Mouse (Mus musculus) hindbrain, embryonic 10.5 days (tissue): ENCODE data around the gene Rgs6. TPM values are rescaled to one million over a fixed set of nuclear protein-coding genes. Genes with fewer than 3 reads are reported as not detected.

Source experiments
- DNase-seq: peaks from one replicate; pipeline ENCODE4 v3.0.0-alpha.2; 2017; ENCODE audit warnings: low spot score
- H3K27ac ChIP-seq: fragments of 300-500 bp; sonication (generic); 2 replicates; pipeline ENCODE4 v1.5.1; 2016; ENCODE audit warnings: mild to moderate bottlenecking, moderate library complexity
- H3K27me3 ChIP-seq: fragments of 300-500 bp; sonication (generic); 2 replicates; pipeline ENCODE4 v1.6.1; 2016; ENCODE audit warnings: mild to moderate bottlenecking; ENCODE audit not compliant: poor library complexity, insufficient read depth, severe bottlenecking
- H3K36me3 ChIP-seq: fragments of 300-500 bp; sonication (generic); 2 replicates; pipeline ENCODE4 v1.6.1; 2016; ENCODE audit warnings: mild to moderate bottlenecking, moderate library complexity
- H3K4me1 ChIP-seq: fragments of 300-500 bp; sonication (generic); replicated peaks from 2 replicates; pipeline ENCODE4 v1.6.1; 2016; ENCODE audit warnings: mild to moderate bottlenecking
- H3K4me3 ChIP-seq: fragments of 300-500 bp; sonication (generic); 2 replicates; pipeline ENCODE4 v1.5.1; 2016; ENCODE audit warnings: mild to moderate bottlenecking, moderate library complexity
- H3K9me3 ChIP-seq: fragments of 300-500 bp; sonication (generic); 2 replicates; pipeline ENCODE4 v1.6.1; 2016; ENCODE audit warnings: mild to moderate bottlenecking, moderate library complexity
- WGBS: fragments of 180-500 bp; shearing (Covaris S2); methylation state at CpG from one replicate; pipeline ENCODE4 v1.1.7; 2016; 5-methylcytosine and 5-hydroxymethylcytosine counted together
- polyA plus RNA-seq: library from polyadenylated mRNA; unstranded; fragments of >200 nt; fragmentation: Nextera tagmentation; extraction: Ambion mirVana; gene quantifications from 2 replicates; pipeline ENCODE4 v1.2.1, GENCODE M21; 2016

Gene Rgs6
- polyA plus RNA-seq, 1 experiment from 2014 or later, result 0.31 TPM

GRCm38 (mm10) chr12:82973771-82974170 is 385.7 kb downstream of the Rgs6 start:
- no peaks in the 10 kb centered on the region for H3K9me3 ChIP-seq
- H3K4me3 ChIP-seq, result no peak overlapping the region
- H3K36me3 ChIP-seq, result no peaks in the 10 kb centered on the region
- no peak overlapping the region for H3K27ac ChIP-seq
- no peaks in the 10 kb centered on the region for H3K27me3 ChIP-seq
- WGBS, result 92% methylated on average over 3 of the region's 3 CpGs
- DNase-seq, result no peak
- H3K4me1 ChIP-seq, result 0 out of 2 replicates have a peak, but pooled peaks cover 5% of the 10 kb centered on the region

GRCm38 (mm10) chr12:82978275-82978674 is 390.2 kb downstream of the Rgs6 start:
- H3K4me3 ChIP-seq, result no peak overlapping the region
- DNase-seq, result no peak
- no peaks in the 10 kb centered on the region for H3K27me3 ChIP-seq
- WGBS, result 86% methylated on average over 3 of the region's 3 CpGs
- no peaks in the 10 kb centered on the region for H3K9me3 ChIP-seq
- H3K4me1 ChIP-seq, result no peaks in the 10 kb centered on the region
- H3K27ac ChIP-seq, result no peak overlapping the region
- no peaks in the 10 kb centered on the region for H3K36me3 ChIP-seq

DNA sequence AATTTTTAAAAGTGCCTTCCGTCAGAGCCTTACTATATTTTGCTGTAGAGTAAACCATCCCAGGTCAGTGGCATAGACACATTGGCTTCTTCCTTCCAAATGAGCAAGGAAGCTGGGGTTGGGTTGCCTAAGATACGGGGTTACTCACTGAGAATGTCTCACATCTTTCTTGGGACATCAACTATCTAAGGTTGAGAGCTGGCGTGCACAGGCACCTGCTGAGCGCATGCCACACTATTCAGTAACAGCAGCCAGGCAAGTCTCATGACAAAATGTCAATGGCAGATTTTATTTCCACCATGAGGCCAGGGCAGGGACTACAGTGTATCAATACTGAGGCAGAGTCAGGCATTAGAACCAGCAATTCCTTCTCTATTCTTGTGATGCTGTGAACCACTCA is 394.6 kb downstream of the Rgs6 start:
- no peak for DNase-seq
- Histone ChIP-seq H3K4me3 (no peak overlapping the region), H3K9me3 (no peaks in the 10 kb centered on the region), H3K36me3 (no peaks in the 10 kb centered on the region), H3K27ac (no peak overlapping the region), H3K27me3 (no peaks in the 10 kb centered on the region), H3K4me1 (no peaks in the 10 kb centered on the region)
- WGBS, result 83% methylated on average over 4 of the region's 4 CpGs

DNA sequence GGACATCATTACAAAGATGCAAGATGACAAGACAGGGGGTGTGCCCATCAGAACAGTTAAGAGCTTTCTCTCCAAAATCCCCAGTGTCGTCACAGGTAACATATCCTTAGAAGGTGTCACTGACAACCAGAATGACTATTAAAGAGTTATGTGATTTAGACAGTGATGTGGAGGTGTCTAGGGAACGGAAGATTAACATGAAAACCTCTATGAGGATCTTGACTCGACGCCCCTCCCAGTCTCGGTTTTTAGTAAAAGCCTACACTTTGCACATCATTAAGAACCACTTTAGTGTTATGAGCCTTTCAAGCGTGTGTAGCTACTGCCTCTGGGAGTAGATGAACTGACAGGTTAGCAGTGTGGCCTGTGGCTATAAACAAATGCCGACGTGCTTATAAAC is 397.2 kb downstream of the Rgs6 start:
- H3K27ac ChIP-seq, result no peak overlapping the region
- H3K4me1 ChIP-seq, result no peaks in the 10 kb centered on the region
- 90% methylated on average over 8 of the region's 8 CpGs for WGBS
- H3K9me3 ChIP-seq, result no peaks in the 10 kb centered on the region
- DNase-seq, result no peak
- no peaks in the 10 kb centered on the region for H3K36me3 ChIP-seq
- no peak overlapping the region for H3K4me3 ChIP-seq
- H3K27me3 ChIP-seq, result no peaks in the 10 kb centered on the region

- Histone ChIP-seq H3K4me3 (no peak overlapping the region), H3K36me3 (no peaks in the 10 kb centered on the region), H3K27ac (no peak overlapping the region), H3K9me3 (no peaks in the 10 kb centered on the region), H3K27me3 (no peaks in the 10 kb centered on the region), H3K4me1 (no peaks in the 10 kb centered on the region)
- WGBS, result 86% methylated on average over 1 of the region's 1 CpGs
- DNase-seq, result no peak
Observed at GRCm38 (mm10) chr12:82987661-82988060, 399.6 kb downstream of the Rgs6 start.

DNA sequence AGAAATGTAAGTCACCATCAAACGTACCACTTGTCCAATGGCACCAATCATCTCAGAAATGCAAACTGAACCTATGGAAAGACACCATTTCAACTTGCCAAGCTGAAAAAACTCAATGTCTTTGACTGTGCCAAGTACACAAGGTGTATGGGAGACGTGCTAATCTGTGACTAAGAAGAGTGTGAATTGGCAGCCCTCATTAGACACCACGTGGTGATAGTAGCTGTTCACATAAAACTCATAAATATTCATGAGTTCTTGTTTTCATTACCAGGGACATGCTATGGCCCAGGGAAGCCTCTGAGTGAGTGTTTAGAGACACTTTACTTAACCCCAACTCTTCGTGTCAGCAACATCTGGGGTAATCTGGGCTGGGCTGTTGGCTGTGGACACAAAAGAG is 405.8 kb downstream of the Rgs6 start:
- Histone ChIP-seq H3K27me3 (no peaks in the 10 kb centered on the region), H3K36me3 (no peaks in the 10 kb centered on the region), H3K4me3 (no peak overlapping the region), H3K27ac (no peak overlapping the region), H3K9me3 (no peaks in the 10 kb centered on the region), H3K4me1 (peaks cover 9% of the 10 kb centered on the region)
- no peak for DNase-seq
- WGBS, result 43% methylated on average over 4 of the region's 4 CpGs

DNA sequence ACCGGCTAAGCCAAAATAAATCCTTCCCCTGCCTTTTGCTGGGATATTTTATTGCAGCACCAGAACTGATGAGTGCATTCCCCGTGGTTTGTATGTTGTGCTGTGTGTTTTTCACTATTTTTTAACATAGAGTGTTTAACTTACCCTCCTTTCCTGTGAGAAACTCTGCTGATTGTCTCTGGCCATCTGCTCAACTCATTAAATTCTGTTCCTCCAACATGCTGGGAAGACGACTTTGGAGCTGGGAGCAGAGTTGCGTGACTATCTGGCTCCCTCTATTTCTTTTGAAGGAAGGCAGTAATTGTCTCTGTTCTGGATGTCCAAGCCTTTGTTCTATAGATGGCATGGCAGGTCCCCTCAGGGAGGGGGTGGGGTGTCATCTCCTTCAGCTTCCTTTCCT is 408.7 kb downstream of the Rgs6 start:
- no peak for DNase-seq
- Histone ChIP-seq H3K27me3 (no peaks in the 10 kb centered on the region), H3K4me1 (peaks cover 9% of the 10 kb centered on the region), H3K9me3 (peaks cover 5% of the 10 kb centered on the region; the same call in 1 of the 2 replicates), H3K27ac (peak overlapping the region; percentile 5; the same call in 1 of the 2 replicates), H3K36me3 (no peaks in the 10 kb centered on the region), H3K4me3 (no peak overlapping the region)
- 41% methylated on average over 4 of the region's 4 CpGs for WGBS

GRCm38 (mm10) chr12:82998682-82999332 is 410.7 kb downstream of the Rgs6 start:
- H3K27me3 ChIP-seq, result no peaks in the 10 kb centered on the region
- no peak overlapping the region for H3K4me3 ChIP-seq
- no peak overlapping the region for H3K27ac ChIP-seq
- 91% methylated on average over 10 of the region's 10 CpGs for WGBS
- peaks cover 9% of the 10 kb centered on the region for H3K4me1 ChIP-seq
- no peaks in the 10 kb centered on the region for H3K36me3 ChIP-seq
- peaks cover 5% of the 10 kb centered on the region; the same call in 1 of the 2 replicates for H3K9me3 ChIP-seq
- DNase-seq, result no peak

DNA sequence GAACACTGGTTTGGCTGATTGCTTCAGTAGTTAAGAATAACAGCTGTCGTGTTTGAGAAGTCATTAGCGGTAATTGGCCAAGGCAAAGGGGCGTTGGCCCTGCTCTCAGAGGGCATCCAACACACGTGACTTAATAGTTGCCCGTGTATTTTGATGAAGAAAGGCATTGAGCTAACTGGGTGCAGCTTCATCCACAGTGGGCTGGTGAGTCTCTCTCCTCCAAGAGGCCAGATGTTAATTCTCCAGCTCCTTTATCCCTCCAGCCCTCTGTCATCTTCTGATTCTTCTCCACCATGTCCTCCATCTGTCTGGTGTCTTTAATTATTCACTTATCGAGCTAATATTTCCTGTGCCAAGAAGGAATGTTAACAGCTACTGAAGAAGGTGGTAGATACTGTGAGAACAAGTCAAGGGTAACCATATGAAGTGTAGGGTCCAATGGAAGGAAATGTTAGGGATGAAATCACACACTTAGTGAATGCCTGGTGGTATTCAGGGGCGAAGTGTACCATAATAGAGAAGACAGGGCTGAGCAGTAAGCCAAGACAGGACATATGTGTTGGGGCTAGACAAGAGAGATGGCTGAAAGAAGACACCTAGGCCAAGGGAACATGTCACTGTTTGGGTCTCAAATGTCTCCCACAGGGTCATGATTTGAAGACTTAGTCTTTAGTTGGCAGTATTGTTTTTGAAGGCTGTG is 411.4 kb downstream of the Rgs6 start:
- peaks cover 5% of the 10 kb centered on the region; the same call in 1 of the 2 replicates for H3K9me3 ChIP-seq
- no peak overlapping the region for H3K27ac ChIP-seq
- H3K36me3 ChIP-seq, result no peaks in the 10 kb centered on the region
- WGBS, result 86% methylated on average over 7 of the region's 7 CpGs
- peaks cover 9% of the 10 kb centered on the region for H3K4me1 ChIP-seq
- no peak overlapping the region for H3K4me3 ChIP-seq
- H3K27me3 ChIP-seq, result no peaks in the 10 kb centered on the region
- no peak for DNase-seq

GRCm38 (mm10) chr12:83000033-83000570 is 412.0 kb downstream of the Rgs6 start:
- peaks cover 9% of the 10 kb centered on the region for H3K4me1 ChIP-seq
- peaks cover 5% of the 10 kb centered on the region; the same call in 1 of the 2 replicates for H3K9me3 ChIP-seq
- no peaks in the 10 kb centered on the region for H3K36me3 ChIP-seq
- WGBS, result 86% methylated on average over 11 of the region's 11 CpGs
- no peak overlapping the region for H3K27ac ChIP-seq
- no peak overlapping the region for H3K4me3 ChIP-seq
- H3K27me3 ChIP-seq, result no peaks in the 10 kb centered on the region
- DNase-seq, result no peak

- no peaks in the 10 kb centered on the region for H3K36me3 ChIP-seq
- no peak overlapping the region for H3K4me3 ChIP-seq
- no peak for DNase-seq
- peaks cover 9% of the 10 kb centered on the region for H3K4me1 ChIP-seq
- WGBS, result 93% methylated on average over 4 of the region's 4 CpGs
- H3K9me3 ChIP-seq, result peaks cover 5% of the 10 kb centered on the region; the same call in 1 of the 2 replicates
- H3K27me3 ChIP-seq, result no peaks in the 10 kb centered on the region
- H3K27ac ChIP-seq, result no peak overlapping the region
Observed at GRCm38 (mm10) chr12:83000957-83001356, 412.9 kb downstream of the Rgs6 start.

DNA sequence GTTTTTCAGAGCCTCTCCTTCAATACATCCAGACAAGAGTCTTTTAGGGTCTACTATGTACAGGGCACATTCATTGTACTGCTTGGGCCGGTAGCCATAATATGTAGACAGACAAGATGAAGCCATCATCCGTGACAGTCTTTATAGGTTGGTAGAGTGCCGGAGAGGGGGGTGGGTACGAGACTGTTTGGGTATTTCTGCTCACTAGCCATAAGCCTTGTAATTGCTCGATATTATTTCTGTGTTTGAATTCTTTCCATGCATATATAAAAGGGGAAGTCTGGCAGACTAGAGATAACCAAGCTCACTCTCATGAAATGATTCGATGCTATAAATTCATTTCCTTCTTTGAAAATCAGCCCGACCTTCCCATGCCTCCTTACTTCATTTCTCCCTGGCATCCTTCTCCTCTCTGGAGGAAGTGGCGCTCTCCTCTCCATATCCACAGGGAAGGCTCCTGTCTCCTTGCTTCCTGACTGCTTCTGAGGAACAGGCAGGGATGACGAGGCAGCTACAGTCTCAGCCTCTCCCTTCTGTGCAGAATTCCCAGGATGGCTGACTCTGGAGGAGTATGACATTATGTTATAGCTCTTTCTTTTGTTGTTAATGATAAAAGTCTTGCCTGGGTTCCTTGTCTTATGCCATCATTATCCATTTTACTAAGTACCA is 416.1 kb downstream of the Rgs6 start:
- Histone ChIP-seq H3K36me3 (no peaks in the 10 kb centered on the region), H3K27me3 (no peaks in the 10 kb centered on the region), H3K27ac (no peak overlapping the region), H3K4me3 (no peak overlapping the region), H3K4me1 (no peaks in the 10 kb centered on the region), H3K9me3 (peaks cover 5% of the 10 kb centered on the region; the same call in 1 of the 2 replicates)
- DNase-seq, result no peak
- 87% methylated on average over 9 of the region's 9 CpGs for WGBS
